ENCODE assay signal across 23 mouse cellular contexts in genomic region chr6:50038369-50038768, GRCm38 (mm10).
DNase-seq lines count a peak whose midpoint lies in the region; ATAC-seq and TF ChIP-seq lines count a peak whose summit lies in the region.
"Had no signal": no experiment of that assay in that cellular context is flagged by ENCODE, and none has a peak within 500 bp of the region (broad histone marks: within the 10 kb centered on the region; RNA-seq: fewer than 3 reads in every experiment).

No protein-coding gene starts in this region.

- no peak overlapping the region for H3K9ac ChIP-seq in forebrain, embryonic 13.5 days
- H3K9ac ChIP-seq: embryonic facial prominence, embryonic 13.5 days; hindbrain, embryonic 14.5 days; intestine, embryonic 15.5 days; liver, postnatal 0 days; midbrain, embryonic 15.5 days had no signal

- no peak for DNase-seq in forebrain, embryonic 10.5 days (ENCODE audit: extremely low spot score, low spot score)
- peak; percentile 17 for DNase-seq in kidney, postnatal 10 days
- DNase-seq in kidney, adult 2 months, result no peak
- peak; percentile 38 for DNase-seq in gastrocnemius, postnatal 14 days
- DNase-seq in cerebellum, adult 2 months, result no peak
- DNase-seq in adrenal gland, postnatal 36 days, result no peak
- DNase-seq: cerebellum, adult 11 months; cerebellum, postnatal 25 days; kidney, postnatal 14 days; liver, postnatal 0 days; lung, postnatal 10 days; right cerebral cortex, postnatal 25 days; thymus, postnatal 25 days had no signal

- TF ChIP-seq CTCF in kidney, adult 2 months (conservative IDR thresholded peaks at IDR 0.05; ENCODE audit: insufficient read depth, insufficient read length, low read depth, low read length), result no peak
- no peak for TF ChIP-seq CTCF in cerebellum, adult 2 months (IDR thresholded peaks at IDR 0.05; ENCODE audit: borderline replicate concordance, insufficient read depth, low read depth, low read length)

- H3K4me2 ChIP-seq in forebrain, embryonic 13.5 days, result no peak overlapping the region
- H3K4me2 ChIP-seq: embryonic facial prominence, embryonic 13.5 days; heart, embryonic 11.5 days; hindbrain, embryonic 14.5 days; intestine, embryonic 15.5 days; midbrain, embryonic 15.5 days had no signal

- intact Hi-C loops in gastrocnemius, postnatal 14 days (cut with DNase I; ENCODE audit: low total_unique reads), result no loop called here

- TF ChIP-seq POLR2A in kidney, adult 2 months (IDR thresholded peaks at IDR 0.05; ENCODE audit: low read depth, low read length), result no peak
- TF ChIP-seq POLR2A in cerebellum, adult 2 months (IDR thresholded peaks at IDR 0.05; ENCODE audit: borderline replicate concordance, insufficient read depth, low read length), result no peak

- 71% methylated on average over 3 of the region's 3 CpGs for WGBS in forebrain, embryonic 10.5 days
- 78% methylated on average over 3 of the region's 3 CpGs for WGBS in forebrain, embryonic 13.5 days
- WGBS in kidney, adult 2 months, result 64% methylated on average over 3 of the region's 3 CpGs
- WGBS in cerebellum, adult 2 months, result 55% methylated on average over 3 of the region's 3 CpGs

- 0 out of 2 replicates have a peak overlapping the region, but pooled peaks have one; percentile 25 for H3K27ac ChIP-seq in forebrain, embryonic 10.5 days
- H3K27ac ChIP-seq in forebrain, embryonic 13.5 days, result no peak overlapping the region
- H3K27ac ChIP-seq in kidney, adult 2 months (ENCODE audit: insufficient read depth, low read depth, low read length), result no peak overlapping the region
- no peak overlapping the region for H3K27ac ChIP-seq in cerebellum, adult 2 months (ENCODE audit: insufficient read depth, low read length)
- H3K27ac ChIP-seq: embryonic facial prominence, embryonic 13.5 days; hindbrain, embryonic 14.5 days; intestine, embryonic 15.5 days; layer of hippocampus, adult 2 months; midbrain, embryonic 15.5 days had no signal

- H3K4me1 ChIP-seq in forebrain, embryonic 10.5 days, result peaks cover 4% of the 10 kb centered on the region
- H3K4me1 ChIP-seq in forebrain, embryonic 13.5 days, result peaks cover 4% of the 10 kb centered on the region
- H3K4me1 ChIP-seq in kidney, adult 2 months (ENCODE audit: control insufficient read depth, insufficient read depth, low read length), result peaks cover 14% of the 10 kb centered on the region
- no peaks in the 10 kb centered on the region for H3K4me1 ChIP-seq in cerebellum, adult 2 months (ENCODE audit: control insufficient read depth, insufficient read depth, low read length)

- H3K4me3 ChIP-seq in forebrain, embryonic 10.5 days, result no peak overlapping the region
- no peak overlapping the region for H3K4me3 ChIP-seq in forebrain, embryonic 13.5 days
- H3K4me3 ChIP-seq in kidney, adult 2 months (ENCODE audit: insufficient read depth, low read depth, low read length), result no peak overlapping the region
- H3K4me3 ChIP-seq in cerebellum, adult 2 months (replicated peaks; ENCODE audit: insufficient read depth, low read depth, low read length), result no peak overlapping the region
- H3K4me3 ChIP-seq: embryonic facial prominence, embryonic 13.5 days; intestine, embryonic 15.5 days; layer of hippocampus, adult 2 months; midbrain, embryonic 15.5 days had no signal

- H3K27me3 ChIP-seq in forebrain, embryonic 10.5 days (ENCODE audit: poor library complexity, severe bottlenecking), result no peaks in the 10 kb centered on the region
- no peaks in the 10 kb centered on the region for H3K27me3 ChIP-seq in forebrain, embryonic 13.5 days
- no peaks in the 10 kb centered on the region for H3K27me3 ChIP-seq in kidney, adult 2 months (replicated peaks; ENCODE audit: control insufficient read depth, insufficient read depth, low read length)
- H3K27me3 ChIP-seq in cerebellum, adult 2 months (ENCODE audit: control insufficient read depth, insufficient read depth, low read length), result no peaks in the 10 kb centered on the region
- H3K27me3 ChIP-seq: embryonic facial prominence, embryonic 13.5 days; intestine, embryonic 15.5 days; midbrain, embryonic 15.5 days had no signal

- no peaks in the 10 kb centered on the region for H3K9me3 ChIP-seq in forebrain, embryonic 10.5 days
- H3K9me3 ChIP-seq in forebrain, embryonic 13.5 days (replicated peaks), result no peaks in the 10 kb centered on the region
- H3K9me3 ChIP-seq: embryonic facial prominence, embryonic 13.5 days; G1E; intestine, embryonic 15.5 days; megakaryocyte, embryonic 14.5 days; midbrain, embryonic 15.5 days had no signal

- no peaks in the 10 kb centered on the region for H3K36me3 ChIP-seq in forebrain, embryonic 10.5 days (replicated peaks)
- no peaks in the 10 kb centered on the region for H3K36me3 ChIP-seq in forebrain, embryonic 13.5 days (ENCODE audit: poor library complexity, severe bottlenecking)
- no peaks in the 10 kb centered on the region for H3K36me3 ChIP-seq in kidney, adult 2 months (ENCODE audit: control insufficient read depth, insufficient read depth, low read length)
- H3K36me3 ChIP-seq: embryonic facial prominence, embryonic 13.5 days; G1E; intestine, embryonic 15.5 days; midbrain, embryonic 15.5 days had no signal

- no peak for ATAC-seq in forebrain, embryonic 13.5 days
- ATAC-seq: activated CD4-positive, CD25-positive, alpha-beta regulatory T cell, adult 4 months; intestine, embryonic 15.5 days; liver, postnatal 0 days; midbrain, embryonic 15.5 days had no signal

Comparison
In these comparisons a context has a peak if more than half of its experiments do, and no peak if none do; other contexts are left out.
1. DNase-seq: peak in kidney, postnatal 10 days (single experiment) and gastrocnemius, postnatal 14 days (single experiment); none in forebrain, embryonic 10.5 days (single experiment), kidney, adult 2 months (single experiment), cerebellum, adult 2 months (0 of 2) and adrenal gland, postnatal 36 days (0 of 2).